Mouse (Mus musculus) forebrain, embryonic 16.5 days (tissue): ENCODE measurements at regions not wholly inside any gene's neighbourhood (a gene's known extent, or its start where the extent isn't known, plus 50 kb on each side); places are given as distances from the start of the nearest gene placed in this dataset.

ENCODE experiments used
- ATAC-seq: fragments of 200-750 bp; cut with Nextera tagmentation; 2 replicates; pipeline ENCODE4 v1.8.0; 2017; ENCODE audit warnings: mild to moderate bottlenecking, moderate library complexity
- H3K27ac ChIP-seq: fragments of 300-500 bp; sonication (generic); 2 replicates; pipeline ENCODE4 v1.5.1; 2014; ENCODE audit warnings: low read length, control low read depth
- H3K27me3 ChIP-seq: fragments of 300-500 bp; sonication (generic); replicated peaks from 2 replicates; pipeline ENCODE4 v1.6.1; 2014; ENCODE audit warnings: low read length; ENCODE audit not compliant: control insufficient read depth, insufficient read depth
- H3K36me3 ChIP-seq: fragments of 300-500 bp; sonication (generic); 2 replicates; pipeline ENCODE4 v1.6.1; 2014; ENCODE audit not compliant: control insufficient read depth, insufficient read depth
- H3K4me1 ChIP-seq: fragments of 300-500 bp; sonication (generic); replicated peaks from 2 replicates; pipeline ENCODE4 v1.6.1; 2014; ENCODE audit warnings: low read length; ENCODE audit not compliant: control insufficient read depth, insufficient read depth
- H3K4me2 ChIP-seq: fragments of 300-500 bp; sonication (generic); 2 replicates; pipeline ENCODE4 v1.6.1; 2014; ENCODE audit warnings: mild to moderate bottlenecking, low read length, control low read depth
- H3K4me3 ChIP-seq: fragments of 300-500 bp; sonication (generic); replicated peaks from 2 replicates; pipeline ENCODE4 v1.5.1; 2014; ENCODE audit warnings: mild to moderate bottlenecking, low read length, control low read depth
- H3K9ac ChIP-seq: fragments of 300-500 bp; sonication (generic); replicated peaks from 2 replicates; pipeline ENCODE4 v1.6.1; 2014; ENCODE audit warnings: low read depth, low read length, control low read depth
- H3K9me3 ChIP-seq: fragments of 300-500 bp; sonication (generic); 2 replicates; pipeline ENCODE4 v1.6.1; 2016; ENCODE audit warnings: low read length; ENCODE audit not compliant: control insufficient read depth
- WGBS: fragments of 180-500 bp; shearing (Covaris S2); extraction: QIAGEN DNeasy Blood & Tissue Kit; methylation state at CpG from one replicate; pipeline ENCODE4 v1.1.7; 2014; 5-methylcytosine and 5-hydroxymethylcytosine counted together

DNA sequence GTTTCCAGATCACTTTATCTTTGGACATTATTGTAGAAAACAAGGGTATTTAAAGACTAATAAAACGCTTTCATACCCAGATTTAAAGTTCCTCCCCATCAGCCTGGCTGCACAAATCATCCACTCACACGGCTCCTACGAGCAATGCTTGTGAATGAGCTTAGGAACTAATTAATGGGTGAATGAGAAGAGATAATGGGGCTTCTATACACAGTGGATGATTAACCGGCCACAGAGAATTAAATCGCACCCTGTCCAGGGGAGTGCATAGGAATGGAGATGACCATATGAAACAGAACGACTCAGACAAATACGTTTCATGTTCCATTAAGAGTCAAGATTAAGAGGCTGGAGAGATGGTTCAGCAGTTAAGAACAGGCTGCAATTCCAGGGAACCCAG is 155.9 kb downstream of the 1700017N19Rik start:
- ATAC-seq: 0 out of 2 replicates have a peak, but pooled peaks have one; percentile 47
- no peaks in the 10 kb centered on the region for H3K27me3 ChIP-seq
- 0 out of 2 replicates have a peak, but pooled peaks cover 3% of the 10 kb centered on the region for H3K4me1 ChIP-seq
- H3K9ac ChIP-seq: no peak overlapping the region
- 10% methylated on average over 7 of the region's 7 CpGs for WGBS
- H3K4me3 ChIP-seq: no peak overlapping the region
- H3K27ac ChIP-seq: no peak overlapping the region
- H3K36me3 ChIP-seq: no peaks in the 10 kb centered on the region
- no peaks in the 10 kb centered on the region for H3K9me3 ChIP-seq
- no peak overlapping the region for H3K4me2 ChIP-seq

- Histone ChIP-seq H3K9ac (no peak overlapping the region), H3K27me3 (no peaks in the 10 kb centered on the region), H3K4me2 (no peak overlapping the region), H3K27ac (no peak overlapping the region), H3K4me1 (no peaks in the 10 kb centered on the region), H3K9me3 (no peaks in the 10 kb centered on the region), H3K4me3 (no peak overlapping the region), H3K36me3 (no peaks in the 10 kb centered on the region)
- 43% methylated on average over 5 of the region's 5 CpGs for WGBS
- no peak for ATAC-seq
Measured at GRCm38 (mm10) chr10:100754957-100755356, 164.7 kb downstream of the 1700017N19Rik start.

DNA sequence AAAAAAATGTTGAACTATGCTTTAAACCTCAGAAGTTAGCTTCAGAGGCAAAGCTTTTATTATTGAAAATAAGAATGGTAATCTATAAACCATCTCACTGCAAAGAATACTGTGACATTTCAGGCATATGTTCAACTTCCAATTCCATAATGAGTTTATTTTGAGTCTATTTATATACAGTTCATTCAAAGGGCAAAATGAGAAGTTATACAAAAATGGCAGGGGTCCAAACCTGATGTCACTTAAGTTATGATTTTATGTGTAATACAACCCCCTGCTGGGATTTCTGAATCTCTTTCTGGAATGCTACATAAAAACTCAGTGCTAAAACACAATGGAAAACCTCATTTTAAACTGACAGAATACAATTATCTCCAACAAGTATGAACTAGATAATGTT is 184.0 kb downstream of the 1700017N19Rik start:
- H3K9ac ChIP-seq: no peak overlapping the region
- H3K4me1 ChIP-seq: no peaks in the 10 kb centered on the region
- no peaks in the 10 kb centered on the region for H3K27me3 ChIP-seq
- no peaks in the 10 kb centered on the region for H3K36me3 ChIP-seq
- H3K4me3 ChIP-seq: no peak overlapping the region
- H3K27ac ChIP-seq: no peak overlapping the region
- no peak for ATAC-seq
- no peaks in the 10 kb centered on the region for H3K9me3 ChIP-seq
- H3K4me2 ChIP-seq: no peak overlapping the region

DNA sequence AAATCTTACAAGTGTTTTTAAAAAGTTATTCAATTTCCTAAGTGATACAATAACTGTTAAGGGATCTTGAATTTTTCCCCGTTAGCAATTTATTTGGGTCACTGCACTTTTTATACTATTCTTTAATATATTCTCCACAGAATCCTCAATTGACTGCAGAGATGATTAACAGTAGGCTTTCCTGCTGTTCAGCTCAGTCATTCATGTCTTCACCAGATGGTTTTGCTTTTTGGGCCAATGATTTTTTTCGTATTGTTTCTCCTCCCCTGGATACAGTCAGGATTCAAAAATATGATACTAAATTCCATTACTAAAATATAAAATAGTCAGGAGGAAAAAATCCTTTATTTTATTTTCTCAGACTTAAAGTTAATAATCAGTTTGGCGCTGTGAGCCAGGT is 201.9 kb downstream of the 1700017N19Rik start:
- 52% methylated on average over 3 of the region's 3 CpGs for WGBS
- Histone ChIP-seq H3K4me2 (no peak overlapping the region), H3K36me3 (no peaks in the 10 kb centered on the region), H3K4me3 (no peak overlapping the region), H3K27me3 (no peaks in the 10 kb centered on the region), H3K9ac (no peak overlapping the region), H3K4me1 (no peaks in the 10 kb centered on the region; the same call in 1 of the 2 replicates), H3K9me3 (no peaks in the 10 kb centered on the region), H3K27ac (no peak overlapping the region)
- ATAC-seq: no peak

- Histone ChIP-seq H3K27ac (no peak overlapping the region), H3K4me1 (no peaks in the 10 kb centered on the region; the same call in 1 of the 2 replicates), H3K9me3 (no peaks in the 10 kb centered on the region), H3K4me2 (no peak overlapping the region), H3K4me3 (no peak overlapping the region), H3K36me3 (no peaks in the 10 kb centered on the region), H3K9ac (no peak overlapping the region), H3K27me3 (no peaks in the 10 kb centered on the region)
- no peak for ATAC-seq
- WGBS: 48% methylated on average over 4 of the region's 4 CpGs
Measured at GRCm38 (mm10) chr10:100792569-100792968, 202.3 kb downstream of the 1700017N19Rik start.

DNA sequence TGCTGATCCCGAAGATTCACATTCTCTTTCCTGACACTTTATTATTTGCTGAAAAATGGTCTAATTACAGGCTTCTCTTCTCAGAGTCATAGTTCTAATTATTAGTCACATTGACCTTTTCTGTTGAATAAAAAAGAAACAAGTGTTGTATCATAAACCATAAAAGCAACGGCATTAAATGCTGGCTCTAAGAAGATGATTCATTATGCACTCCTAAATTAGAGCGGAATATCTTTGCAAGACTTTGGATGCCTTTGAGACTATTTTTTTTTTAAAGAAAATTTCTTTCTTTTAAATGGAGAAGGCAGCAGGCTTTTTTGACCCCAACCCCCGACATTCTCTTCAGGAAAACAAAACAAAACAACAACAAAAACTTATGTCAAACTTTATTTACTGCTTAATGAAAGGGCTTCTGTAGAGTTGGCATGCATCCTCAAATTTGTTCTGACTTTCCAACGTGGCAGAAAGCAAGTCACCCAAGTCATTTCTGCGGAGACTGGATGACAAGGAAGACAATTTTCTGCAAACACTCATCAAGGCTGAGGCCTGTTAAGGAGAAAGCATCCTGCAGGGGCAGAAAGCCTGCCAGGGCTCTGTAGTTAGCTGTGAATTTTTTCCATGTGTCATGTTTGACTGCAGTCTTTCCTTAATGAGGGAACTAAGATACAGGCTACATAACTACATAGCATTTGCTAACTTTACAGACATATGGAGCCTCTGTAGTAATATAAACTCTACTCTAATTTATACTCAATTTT is 205.1 kb downstream of the 1700017N19Rik start:
- no peak overlapping the region for H3K4me2 ChIP-seq
- H3K4me3 ChIP-seq: no peak overlapping the region
- no peaks in the 10 kb centered on the region for H3K27me3 ChIP-seq
- H3K27ac ChIP-seq: no peak overlapping the region
- WGBS: 40% methylated on average over 6 of the region's 6 CpGs
- H3K4me1 ChIP-seq: no peaks in the 10 kb centered on the region; the same call in 1 of the 2 replicates
- H3K9ac ChIP-seq: no peak overlapping the region
- peak; percentile 95 for ATAC-seq
- H3K36me3 ChIP-seq: no peaks in the 10 kb centered on the region
- no peaks in the 10 kb centered on the region for H3K9me3 ChIP-seq

DNA sequence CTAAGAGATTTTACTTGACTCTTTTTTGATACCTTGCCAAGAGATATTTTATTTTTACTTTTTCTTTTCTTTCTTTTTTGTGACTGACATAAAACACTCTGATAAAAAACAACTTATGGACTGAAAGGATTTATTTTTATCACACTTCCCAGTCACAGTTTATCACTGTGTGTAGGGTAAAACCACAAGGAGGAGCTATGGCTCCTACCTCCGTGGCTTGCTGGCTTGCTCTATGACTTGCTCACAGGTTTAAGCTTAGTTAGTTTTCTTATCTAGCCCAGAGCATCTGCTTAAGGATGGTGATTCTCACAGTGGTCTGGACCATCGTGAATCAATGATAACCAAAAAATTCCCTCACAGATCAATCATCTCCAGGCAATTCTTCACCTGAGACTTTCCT is 221.4 kb downstream of the 1700017N19Rik start:
- Histone ChIP-seq H3K36me3 (no peaks in the 10 kb centered on the region), H3K27me3 (no peaks in the 10 kb centered on the region), H3K9me3 (no peaks in the 10 kb centered on the region), H3K4me2 (no peak overlapping the region), H3K4me3 (no peak overlapping the region), H3K9ac (no peak overlapping the region), H3K4me1 (no peaks in the 10 kb centered on the region), H3K27ac (no peak overlapping the region)
- WGBS: 74% methylated on average over 2 of the region's 2 CpGs
- ATAC-seq: no peak

DNA sequence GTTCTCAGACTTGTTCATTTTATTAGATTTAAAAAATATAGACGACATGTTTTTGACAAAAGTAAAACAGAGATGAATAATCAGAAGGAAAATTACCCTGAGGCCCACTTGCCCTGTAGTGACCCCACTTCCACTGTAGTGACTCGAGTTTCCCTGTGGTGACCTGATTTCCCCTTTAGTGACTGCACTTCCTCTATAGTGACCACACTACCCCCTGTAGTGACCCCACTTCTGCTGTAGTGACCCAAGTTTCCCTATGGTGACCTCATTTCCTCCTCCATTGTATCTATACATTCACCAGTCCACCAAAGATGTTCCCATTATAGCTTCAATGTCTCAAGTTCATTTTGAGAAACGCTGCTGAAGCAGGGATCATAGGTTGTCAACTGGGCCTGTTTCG is 244.5 kb downstream of the 1700017N19Rik start:
- Histone ChIP-seq H3K4me1 (no peaks in the 10 kb centered on the region), H3K9me3 (no peaks in the 10 kb centered on the region), H3K36me3 (no peaks in the 10 kb centered on the region), H3K4me3 (no peak overlapping the region), H3K27me3 (no peaks in the 10 kb centered on the region), H3K27ac (no peak overlapping the region), H3K9ac (no peak overlapping the region), H3K4me2 (no peak overlapping the region)
- ATAC-seq: no peak
- 81% methylated on average over 4 of the region's 4 CpGs for WGBS

DNA sequence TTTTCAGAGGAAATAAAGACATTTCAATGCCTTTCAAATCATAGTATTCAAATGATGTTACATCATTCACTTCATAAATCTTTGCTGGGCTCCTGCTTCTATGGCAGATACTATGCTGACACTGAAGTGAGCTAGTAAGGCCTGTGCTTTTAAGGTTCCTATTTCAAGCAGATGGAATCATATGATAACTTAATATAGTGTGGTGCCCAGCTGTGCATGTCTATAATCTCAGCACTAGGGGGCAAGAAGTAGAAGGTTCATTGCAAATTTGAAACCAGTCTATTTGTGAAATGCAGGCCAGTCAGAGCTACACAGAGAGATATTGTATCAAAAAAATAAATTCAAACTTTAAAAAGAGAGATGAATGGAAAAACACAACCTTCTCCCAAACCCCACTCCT is 262.9 kb downstream of the 1700017N19Rik start:
- Histone ChIP-seq H3K9me3 (no peaks in the 10 kb centered on the region), H3K27me3 (no peaks in the 10 kb centered on the region), H3K4me1 (no peaks in the 10 kb centered on the region), H3K4me2 (no peak overlapping the region), H3K36me3 (no peaks in the 10 kb centered on the region), H3K4me3 (no peak overlapping the region), H3K27ac (no peak overlapping the region), H3K9ac (no peak overlapping the region)
- no peak for ATAC-seq

GRCm38 (mm10) chr10:100856509-100856908 is 266.2 kb downstream of the 1700017N19Rik start:
- H3K4me1 ChIP-seq: no peaks in the 10 kb centered on the region
- no peaks in the 10 kb centered on the region for H3K9me3 ChIP-seq
- no peak overlapping the region for H3K4me2 ChIP-seq
- no peak for ATAC-seq
- no peaks in the 10 kb centered on the region for H3K36me3 ChIP-seq
- H3K27ac ChIP-seq: no peak overlapping the region
- H3K27me3 ChIP-seq: no peaks in the 10 kb centered on the region
- WGBS: 28% methylated on average over 3 of the region's 3 CpGs
- H3K9ac ChIP-seq: no peak overlapping the region
- no peak overlapping the region for H3K4me3 ChIP-seq
